Mouse (Mus musculus): ENCODE measurements around the gene Cyp2ab1. TPM values are rescaled to one million over a fixed set of nuclear protein-coding genes. Genes with fewer than 3 reads are reported as not detected.

The Cyp2ab1 gene
- polyA plus RNA-seq, 1 experiment from 2014 or later, result not detected

DNA sequence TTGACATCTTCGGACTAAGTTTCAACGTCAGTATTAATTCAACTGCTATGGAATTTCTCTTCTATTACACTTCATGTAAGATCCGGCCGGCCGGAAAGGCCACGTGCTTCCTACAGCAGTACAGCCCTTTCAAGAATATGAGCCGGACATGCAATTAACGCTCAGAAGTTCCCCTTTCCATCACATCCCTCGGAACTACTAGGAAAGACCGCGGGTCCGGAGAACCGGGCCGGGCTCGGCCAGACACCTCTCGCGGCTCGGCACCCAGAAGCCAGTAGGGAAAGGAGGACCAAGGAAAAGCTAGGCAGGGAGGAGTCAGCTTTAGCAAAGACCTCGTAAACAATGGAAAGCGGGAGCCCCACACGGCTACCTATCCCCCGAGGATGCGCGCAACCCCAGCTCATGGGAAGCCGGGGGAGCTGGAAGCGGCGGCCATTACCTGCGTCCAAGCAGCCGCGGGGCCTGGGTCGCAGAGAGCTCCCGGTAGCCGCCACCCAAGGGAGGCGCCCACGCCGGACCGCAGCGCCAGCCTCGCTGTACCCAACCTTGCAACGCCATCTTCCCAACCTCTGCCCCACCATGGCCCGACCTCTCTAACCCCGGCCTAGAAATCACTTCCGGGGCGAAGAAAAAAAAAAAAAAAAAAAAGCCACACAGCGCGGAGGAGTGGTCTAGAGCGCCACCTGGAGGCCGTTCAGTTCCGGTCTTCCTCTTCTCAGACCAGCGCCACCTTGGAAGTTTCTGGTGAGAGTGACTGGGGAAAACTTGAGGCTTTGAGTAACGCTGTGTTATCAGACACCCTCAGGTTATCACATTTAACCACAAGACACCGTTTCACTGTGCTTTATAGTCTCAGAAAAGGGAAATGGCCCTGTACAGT lies 23.2 kb downstream of the Cyp2ab1 start, which contains the start of gene Parl:
Gene Parl, minus strand, starts transcription at position 618 of the 880 bp plus-strand sequence.
- no peaks in the 10 kb centered on the region for H3K9me3 ChIP-seq (ENCODE audit: control insufficient read depth, low read length)
- peak; percentile 95 for DNase-seq (ENCODE audit: low spot score)
- no peaks in the 10 kb centered on the region for H3K36me3 ChIP-seq (ENCODE audit: control insufficient read depth, insufficient read depth, low read length)
- peak; percentile 92 for ATAC-seq (replicated peaks; ENCODE audit: low FRiP score, low TSS enrichment, low read depth)
- H3K9ac ChIP-seq (ENCODE audit: low read length), result peak within 1 kb of the TSS; percentile 84
- peak within 1 kb of the TSS; percentile 97 for H3K4me3 ChIP-seq (ENCODE audit: low read depth, low read length)
- H3K27me3 ChIP-seq (replicated peaks; ENCODE audit: control insufficient read depth, insufficient read depth, low read length), result no peaks in the 10 kb centered on the region
- H3K4me1 ChIP-seq (replicated peaks; ENCODE audit: control insufficient read depth, insufficient read depth, low read length), result 0 out of 2 replicates have a peak, but pooled peaks cover 8% of the 10 kb centered on the region
- H3K27ac ChIP-seq (ENCODE audit: low read depth), result peak within 1 kb of the TSS; percentile 51; the same call in 1 of the 2 replicates
- WGBS, result under 1% methylated on average over 52 of the region's 52 CpGs
- peak within 1 kb of the TSS; percentile 80 for H3K4me2 ChIP-seq (ENCODE audit: low read length)

DNA sequence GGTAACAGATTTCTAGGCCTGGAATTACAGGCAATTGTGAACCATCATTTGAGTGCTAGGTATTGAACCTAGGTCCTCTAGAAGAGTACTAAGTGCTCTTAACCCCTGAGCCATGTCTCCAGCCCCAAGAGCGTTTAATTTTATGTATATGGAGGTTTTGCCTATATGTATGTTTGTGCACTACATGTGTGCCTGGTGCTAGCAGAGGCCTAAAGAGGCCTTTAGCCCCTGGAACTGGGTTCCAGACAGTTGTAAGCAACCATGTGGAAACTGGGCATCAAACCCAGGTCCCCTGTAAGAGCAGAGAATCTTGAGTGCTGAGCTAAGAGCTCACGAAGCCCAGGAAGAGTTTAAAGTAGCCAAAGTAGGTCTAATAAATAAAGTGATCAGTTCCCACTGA lies 25.1 kb downstream of the Cyp2ab1 start:
- ATAC-seq (replicated peaks; ENCODE audit: low FRiP score, low TSS enrichment, low read depth), result no peak
- peaks cover 16% of the 10 kb centered on the region for H3K36me3 ChIP-seq (ENCODE audit: control insufficient read depth, insufficient read depth, low read length)

GRCm38 (mm10) chr16:20280238-20280637 lies 45.0 kb downstream of the Cyp2ab1 start:
- Histone ChIP-seq H3K4me2 (ENCODE audit: low read length) (no peak overlapping the region), H3K4me1 (replicated peaks; ENCODE audit: control insufficient read depth, insufficient read depth, low read length) (no peaks in the 10 kb centered on the region), H3K27ac (ENCODE audit: low read depth) (no peak overlapping the region), H3K36me3 (ENCODE audit: control insufficient read depth, insufficient read depth, low read length) (peaks cover 64% of the 10 kb centered on the region), H3K9ac (ENCODE audit: low read length) (no peak overlapping the region), H3K4me3 (ENCODE audit: low read depth, low read length) (no peak overlapping the region), H3K27me3 (replicated peaks; ENCODE audit: control insufficient read depth, insufficient read depth, low read length) (no peaks in the 10 kb centered on the region), H3K9me3 (ENCODE audit: control insufficient read depth, low read length) (no peaks in the 10 kb centered on the region)
- ATAC-seq (replicated peaks; ENCODE audit: low FRiP score, low TSS enrichment, low read depth), result no peak
- no peak for DNase-seq (ENCODE audit: low spot score)
- WGBS, result 82% methylated on average over 4 of the region's 4 CpGs

More for the DNA sequence above, 25.1 kb downstream of the Cyp2ab1 start:
- no peak for DNase-seq (ENCODE audit: low spot score)
- H3K4me2 ChIP-seq (ENCODE audit: low read length), result no peak overlapping the region
- H3K27me3 ChIP-seq (replicated peaks; ENCODE audit: control insufficient read depth, insufficient read depth, low read length), result no peaks in the 10 kb centered on the region
- 0 out of 2 replicates have a peak, but pooled peaks cover 8% of the 10 kb centered on the region for H3K4me1 ChIP-seq (replicated peaks; ENCODE audit: control insufficient read depth, insufficient read depth, low read length)
- H3K9me3 ChIP-seq (ENCODE audit: control insufficient read depth, low read length), result no peaks in the 10 kb centered on the region
- WGBS, result 83% methylated on average over 2 of the region's 2 CpGs
- no peak overlapping the region for H3K27ac ChIP-seq (ENCODE audit: low read depth)
- H3K4me3 ChIP-seq (ENCODE audit: low read depth, low read length), result no peak overlapping the region
- no peak overlapping the region for H3K9ac ChIP-seq (ENCODE audit: low read length)

- WGBS, result 72% methylated on average over 5 of the region's 5 CpGs
- Histone ChIP-seq H3K9ac (ENCODE audit: low read length) (no peak overlapping the region), H3K9me3 (ENCODE audit: control insufficient read depth, low read length) (no peaks in the 10 kb centered on the region), H3K36me3 (ENCODE audit: control insufficient read depth, insufficient read depth, low read length) (peaks cover 55% of the 10 kb centered on the region), H3K27ac (ENCODE audit: low read depth) (no peak overlapping the region), H3K4me2 (ENCODE audit: low read length) (no peak overlapping the region), H3K27me3 (replicated peaks; ENCODE audit: control insufficient read depth, insufficient read depth, low read length) (no peaks in the 10 kb centered on the region), H3K4me3 (ENCODE audit: low read depth, low read length) (no peak overlapping the region), H3K4me1 (replicated peaks; ENCODE audit: control insufficient read depth, insufficient read depth, low read length) (no peaks in the 10 kb centered on the region)
- DNase-seq (ENCODE audit: low spot score) (no peak), ATAC-seq (replicated peaks; ENCODE audit: low FRiP score, low TSS enrichment, low read depth) (no peak)
Measured at GRCm38 (mm10) chr16:20279395-20279794, 45.8 kb downstream of the Cyp2ab1 start.

GRCm38 (mm10) chr16:20272994-20273393 lies 52.2 kb downstream of the Cyp2ab1 start:
- Histone ChIP-seq H3K27me3 (replicated peaks; ENCODE audit: control insufficient read depth, insufficient read depth, low read length) (no peaks in the 10 kb centered on the region), H3K36me3 (ENCODE audit: control insufficient read depth, insufficient read depth, low read length) (no peaks in the 10 kb centered on the region), H3K27ac (ENCODE audit: low read depth) (no peak overlapping the region), H3K4me3 (ENCODE audit: low read depth, low read length) (no peak overlapping the region), H3K9me3 (ENCODE audit: control insufficient read depth, low read length) (no peaks in the 10 kb centered on the region), H3K4me1 (replicated peaks; ENCODE audit: control insufficient read depth, insufficient read depth, low read length) (no peaks in the 10 kb centered on the region), H3K4me2 (ENCODE audit: low read length) (no peak overlapping the region), H3K9ac (ENCODE audit: low read length) (no peak overlapping the region)
- 31% methylated on average over 3 of the region's 3 CpGs for WGBS
- ATAC-seq (replicated peaks; ENCODE audit: low FRiP score, low TSS enrichment, low read depth) (no peak), DNase-seq (ENCODE audit: low spot score) (no peak)

- WGBS, result 75% methylated on average over 4 of the region's 4 CpGs
- no peaks in the 10 kb centered on the region for H3K36me3 ChIP-seq (ENCODE audit: control insufficient read depth, insufficient read depth, low read length)
- DNase-seq (ENCODE audit: low spot score), result no peak
- no peak overlapping the region for H3K4me2 ChIP-seq (ENCODE audit: low read length)
- H3K27ac ChIP-seq (ENCODE audit: low read depth), result no peak overlapping the region
- H3K9me3 ChIP-seq (ENCODE audit: control insufficient read depth, low read length), result no peaks in the 10 kb centered on the region
- H3K27me3 ChIP-seq (replicated peaks; ENCODE audit: control insufficient read depth, insufficient read depth, low read length), result no peaks in the 10 kb centered on the region
- ATAC-seq (replicated peaks; ENCODE audit: low FRiP score, low TSS enrichment, low read depth), result no peak
- no peak overlapping the region for H3K4me3 ChIP-seq (ENCODE audit: low read depth, low read length)
- H3K9ac ChIP-seq (ENCODE audit: low read length), result no peak overlapping the region
- H3K4me1 ChIP-seq (replicated peaks; ENCODE audit: control insufficient read depth, insufficient read depth, low read length), result no peaks in the 10 kb centered on the region
Measured at GRCm38 (mm10) chr16:20271339-20271738, 53.9 kb downstream of the Cyp2ab1 start.

GRCm38 (mm10) chr16:20265089-20265488 lies 60.1 kb downstream of the Cyp2ab1 start:
- Histone ChIP-seq H3K27ac (ENCODE audit: low read depth) (no peak overlapping the region), H3K4me3 (ENCODE audit: low read depth, low read length) (no peak overlapping the region), H3K9ac (ENCODE audit: low read length) (no peak overlapping the region), H3K9me3 (ENCODE audit: control insufficient read depth, low read length) (no peaks in the 10 kb centered on the region), H3K27me3 (replicated peaks; ENCODE audit: control insufficient read depth, insufficient read depth, low read length) (no peaks in the 10 kb centered on the region), H3K4me1 (replicated peaks; ENCODE audit: control insufficient read depth, insufficient read depth, low read length) (no peaks in the 10 kb centered on the region), H3K36me3 (ENCODE audit: control insufficient read depth, insufficient read depth, low read length) (no peaks in the 10 kb centered on the region), H3K4me2 (ENCODE audit: low read length) (no peak overlapping the region)
- DNase-seq (ENCODE audit: low spot score) (no peak), ATAC-seq (replicated peaks; ENCODE audit: low FRiP score, low TSS enrichment, low read depth) (no peak)
- 77% methylated on average over 7 of the region's 7 CpGs for WGBS

Measured in intestine, embryonic 14.5 days (tissue).